Mouse (Mus musculus): ENCODE data around the gene Pard3b.

- TF ChIP-seq POLR2A (IDR thresholded peaks at IDR 0.05; ENCODE audit: borderline replicate concordance, extremely low read depth, low read depth, low read length), result no peak
- TF ChIP-seq CTCF (IDR thresholded peaks at IDR 0.05; ENCODE audit: insufficient read depth, low read length), result no peak
Observed at GRCm38 (mm10) chr1:62094885-62095284, 456.3 kb downstream of the Pard3b start.
